Mouse (Mus musculus) embryonic fibroblast, embryonic 13.5 days (primary cell): ENCODE measurements around the gene Olfr1269. TPM values are rescaled to one million over a fixed set of nuclear protein-coding genes. Genes with fewer than 3 reads are reported as not detected.

ENCODE experiments used
- H3K27ac ChIP-seq: 2 replicates; pipeline ENCODE4 v1.5.1; 2012; ENCODE audit warnings: low read length, control low read depth, inconsistent platforms; ENCODE audit not compliant: insufficient read depth
- H3K4me1 ChIP-seq: 2 replicates; pipeline ENCODE4 v1.6.1; 2011; ENCODE audit warnings: low read length; ENCODE audit not compliant: control insufficient read depth, insufficient read depth
- H3K4me3 ChIP-seq: 2 replicates; pipeline ENCODE4 v1.5.1; 2011; ENCODE audit warnings: mild to moderate bottlenecking, control low read depth, low read length; ENCODE audit not compliant: insufficient read depth
- CTCF ChIP-seq: IDR thresholded peaks from 2 replicates; pipeline ENCODE4 v1.5.1; 2011; ENCODE audit warnings: mild to moderate bottlenecking, control low read depth, low read length, moderate library complexity, borderline replicate concordance; ENCODE audit not compliant: insufficient read depth
- POLR2A ChIP-seq: IDR thresholded peaks from 2 replicates; pipeline ENCODE4 v1.6.1; 2011; ENCODE audit warnings: low read depth, mild to moderate bottlenecking, control low read depth, low read length, moderate library complexity
- polyA plus RNA-seq: library from polyadenylated mRNA; stranded (reverse); fragments of >200 nt; gene quantifications from 2 replicates; pipeline ENCODE4 v1.2.4, GENCODE M21; 2011; ENCODE audit warnings: low read depth; ENCODE audit not compliant: missing spikeins, insufficient read length

The Olfr1269 gene
- not detected in 2 replicates for polyA plus RNA-seq

DNA sequence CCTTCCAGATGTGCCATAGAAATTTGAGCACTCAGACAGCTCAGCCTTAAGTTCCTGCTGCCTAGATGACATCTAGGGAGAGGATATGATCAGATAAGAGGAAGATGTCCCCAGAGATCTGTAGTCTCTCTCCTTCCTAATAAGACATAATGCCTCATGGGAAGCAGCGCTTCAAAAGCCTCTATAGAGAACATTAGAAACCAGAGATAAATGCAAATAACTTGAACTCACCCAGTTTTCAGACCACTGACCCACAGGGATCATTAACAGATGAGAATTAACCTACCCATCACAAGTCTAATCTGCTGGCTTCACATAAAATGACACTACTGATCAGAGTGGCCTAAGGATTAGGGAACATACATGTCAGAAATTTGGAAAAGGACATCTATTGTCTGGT, at the start of gene Olfr1269:
Gene Olfr1269 (minus strand): TSS at position 101 of the 400 bp plus-strand sequence.
- TF ChIP-seq CTCF (no peak), POLR2A (no peak)
- no peak within 1 kb of the TSS for H3K4me3 ChIP-seq
- no peaks in the 10 kb centered on the region for H3K4me1 ChIP-seq
- H3K27ac ChIP-seq = no peak within 1 kb of the TSS

DNA sequence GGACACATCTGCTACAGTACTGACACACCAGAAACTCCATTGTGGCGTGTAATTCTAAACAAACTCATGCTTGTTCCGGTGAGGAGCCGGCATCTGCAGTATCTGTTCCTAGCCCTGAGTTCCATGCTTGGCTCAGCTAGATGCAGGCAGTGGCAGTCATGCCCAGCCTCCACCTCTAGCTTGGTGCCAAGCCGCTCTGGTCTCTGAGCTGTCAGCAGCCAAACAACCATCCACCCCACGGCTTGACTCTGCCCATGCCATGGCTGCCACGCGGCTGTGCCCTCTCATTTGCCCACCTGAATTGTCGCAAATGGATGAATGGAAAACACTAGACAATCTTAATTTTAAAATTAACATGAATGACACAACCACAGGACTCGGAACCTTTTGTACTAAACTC, 32.7 kb upstream of the Olfr1269 start:
- Histone ChIP-seq H3K4me1 (no peaks in the 10 kb centered on the region), H3K4me3 (no peak overlapping the region), H3K27ac (no peak overlapping the region)
- TF ChIP-seq POLR2A = no peak
- no peak for TF ChIP-seq CTCF

DNA sequence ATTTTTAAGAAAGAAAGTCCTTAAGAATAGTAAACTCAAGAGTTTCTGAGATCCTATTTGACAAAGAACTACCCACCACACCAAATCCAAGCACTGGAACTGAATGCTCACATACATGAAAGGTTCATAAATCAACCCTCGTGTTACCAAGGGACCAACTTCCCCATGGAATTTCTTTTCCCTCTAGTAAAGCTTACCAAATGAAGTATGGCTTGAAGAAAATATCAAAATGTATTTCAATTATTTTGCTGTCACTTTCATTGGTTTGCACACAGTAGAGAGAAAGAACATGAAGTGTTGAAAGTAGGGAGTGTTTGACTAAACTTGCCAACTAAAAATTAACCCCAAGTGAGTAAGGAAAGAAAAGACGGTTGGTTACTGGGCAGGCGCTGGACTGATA, 31.8 kb upstream of the Olfr1269 start, which contains the start of gene Olfr1270:
Gene Olfr1270 (minus strand): TSS at position 101 of the 400 bp plus-strand sequence.
- Histone ChIP-seq H3K27ac (no peak within 1 kb of the TSS), H3K4me1 (no peaks in the 10 kb centered on the region), H3K4me3 (no peak within 1 kb of the TSS)
- TF ChIP-seq POLR2A = no peak
- TF ChIP-seq CTCF = no peak

DNA sequence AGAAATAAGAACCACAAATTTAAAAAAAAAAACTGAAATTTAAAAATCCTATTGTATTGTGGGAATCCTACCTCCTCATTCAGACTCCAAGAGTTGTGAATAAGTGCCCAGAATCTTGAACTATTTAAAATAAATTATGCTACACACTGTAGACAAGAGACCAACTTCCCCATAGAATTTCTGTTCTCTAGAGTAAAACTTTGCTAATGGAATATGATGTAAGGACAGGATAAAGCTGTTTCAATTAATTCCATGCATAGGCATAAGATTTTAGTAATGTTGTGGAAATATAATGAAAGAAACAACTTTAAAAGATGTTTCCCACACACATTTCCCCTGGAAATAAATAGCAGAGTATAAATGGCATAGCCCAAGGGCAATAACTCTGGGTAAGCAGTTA, 21.0 kb upstream of the Olfr1269 start, which contains the start of gene Olfr32:
Gene Olfr32 (minus strand): TSS at position 101 of the 400 bp plus-strand sequence.
- H3K4me3 ChIP-seq = no peak within 1 kb of the TSS
- no peak for TF ChIP-seq CTCF
- TF ChIP-seq POLR2A = no peak
- no peak within 1 kb of the TSS for H3K27ac ChIP-seq
- no peaks in the 10 kb centered on the region for H3K4me1 ChIP-seq

DNA sequence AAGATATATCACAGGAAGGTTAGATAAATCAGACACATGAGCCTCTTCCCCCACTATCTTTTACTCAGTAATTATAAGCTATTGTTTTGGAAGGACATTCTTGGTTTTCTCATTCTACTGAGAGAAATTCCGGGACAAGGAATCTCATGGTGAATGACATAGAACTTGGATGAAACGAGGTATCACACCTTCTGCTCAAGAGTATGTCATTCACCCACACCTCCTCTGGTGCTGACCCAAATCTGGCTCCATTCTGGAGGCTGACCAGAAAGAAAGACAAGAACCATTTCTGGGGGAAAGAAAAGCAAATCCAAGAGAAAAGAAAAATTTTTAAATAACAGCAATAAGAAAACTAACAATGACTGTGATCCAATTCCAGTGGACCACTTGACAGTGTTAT, 51.1 kb downstream of the Olfr1269 start:
- no peak for TF ChIP-seq POLR2A
- TF ChIP-seq CTCF = no peak
- H3K4me3 ChIP-seq = no peak overlapping the region
- no peaks in the 10 kb centered on the region for H3K4me1 ChIP-seq
- H3K27ac ChIP-seq = no peak overlapping the region

Other genes starting within 250 kb of the Olfr1269 start
- gene Olfr1257, start 243.0 kb downstream of the Olfr1269 start, polyA plus RNA-seq = not detected in 2 replicates
- gene Olfr1258, start 194.1 kb downstream of the Olfr1269 start, polyA plus RNA-seq = not detected in 2 replicates
- gene Olfr1259, start 172.7 kb downstream of the Olfr1269 start, polyA plus RNA-seq = not detected in 2 replicates
- gene Olfr1260, start 147.1 kb downstream of the Olfr1269 start, polyA plus RNA-seq = not detected in 2 replicates
- not detected in 2 replicates for gene Olfr1261, start 130.2 kb downstream of the Olfr1269 start, polyA plus RNA-seq
- gene Olfr1262, start 121.3 kb downstream of the Olfr1269 start, polyA plus RNA-seq = not detected in 2 replicates
- not detected in 2 replicates for gene Olfr1263, start 109.3 kb downstream of the Olfr1269 start, polyA plus RNA-seq
- gene Olfr1264, start 95.8 kb downstream of the Olfr1269 start, polyA plus RNA-seq = not detected in 2 replicates
- not detected in 2 replicates for gene Olfr1265, start 86.1 kb downstream of the Olfr1269 start, polyA plus RNA-seq
- gene Olfr140, start 57.8 kb downstream of the Olfr1269 start, polyA plus RNA-seq = not detected in 2 replicates
- not detected in 2 replicates for gene Olfr32, start 20.9 kb upstream of the Olfr1269 start, polyA plus RNA-seq
- not detected in 2 replicates for gene Olfr1270, start 31.7 kb upstream of the Olfr1269 start, polyA plus RNA-seq
- not detected in 2 replicates for gene Olfr1506, start 103.1 kb upstream of the Olfr1269 start, polyA plus RNA-seq
- gene Olfr142, start 136.2 kb upstream of the Olfr1269 start, polyA plus RNA-seq = not detected in 2 replicates
- gene Olfr1271, start 149.6 kb upstream of the Olfr1269 start, polyA plus RNA-seq = not detected in 2 replicates
- not detected in 2 replicates for gene Olfr1272, start 171.4 kb upstream of the Olfr1269 start, polyA plus RNA-seq
- 0.88 TPM in 1 of 2 replicates, not detected in the other for gene Gm13769, start 200.8 kb upstream of the Olfr1269 start, polyA plus RNA-seq